Comparison of ENCODE assay signal across 8 mouse cellular contexts in the genomic region with DNA sequence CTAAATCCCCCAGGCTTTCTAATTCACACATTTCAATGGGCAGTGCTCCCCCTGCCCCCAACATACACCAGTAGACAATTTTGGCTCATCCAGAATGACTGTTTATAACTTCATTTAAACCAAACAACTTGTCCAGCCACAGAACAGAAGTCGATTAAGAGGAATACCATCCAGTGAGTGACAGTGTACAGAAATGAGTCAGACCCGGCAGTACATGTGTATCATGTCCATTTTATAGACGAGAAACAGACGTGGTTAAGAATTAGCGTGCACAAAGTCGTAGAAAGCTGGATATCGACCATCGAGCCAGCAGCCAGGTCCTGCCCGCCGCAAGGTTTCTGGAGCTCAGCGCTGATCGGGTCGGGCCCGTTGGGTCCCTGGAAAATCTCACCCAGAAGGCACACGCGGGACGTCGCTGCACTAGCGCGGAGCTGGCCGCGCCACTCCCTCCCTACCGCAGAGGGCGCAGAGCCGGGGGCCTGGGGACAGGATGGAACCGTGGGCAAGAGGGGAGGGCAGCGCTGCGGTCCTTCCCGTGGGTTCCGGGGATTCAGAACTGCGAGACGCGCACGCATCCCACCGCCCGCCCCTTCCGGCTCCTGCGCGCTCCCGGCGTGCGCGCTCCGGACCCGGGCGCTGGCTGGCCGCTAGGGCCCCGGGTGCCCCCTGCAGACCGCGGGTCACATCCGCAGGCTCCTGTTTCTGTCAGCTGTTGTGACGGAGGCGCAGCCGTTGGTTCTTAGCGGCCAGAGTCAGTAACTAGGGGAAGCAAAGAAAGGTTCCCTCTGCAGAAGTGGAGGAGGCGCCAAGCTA. TPM values are rescaled to one million over a fixed set of nuclear protein-coding genes. Genes with fewer than 3 reads are reported as not detected.
A peak's percentile ranks its signal among the peaks of the same experiment; 100 is the strongest.
DNase-seq lines count a peak whose midpoint lies in the region; ATAC-seq lines count a peak whose summit lies in the region.

A gene (minus strand): TSS at position 552 of the 813 bp plus-strand sequence.

- DNase-seq in adipocyte (ENCODE audit: low spot score), result peak; percentile 93
- peak; percentile 88 for DNase-seq in embryo, embryonic 10 days (ENCODE audit: low spot score)
- DNase-seq in gastrocnemius, postnatal 14 days, result peak; percentile 95
- peak; percentile 85 to 96 for DNase-seq in left cerebral cortex, postnatal 10 days (ENCODE audit: extremely low spot score in 1 of 2, low spot score in 2 of 2)
- DNase-seq in right cerebral cortex, postnatal 25 days, result peak; percentile 91
- peak; percentile 90 to 93 for DNase-seq in urinary bladder, postnatal 4 days (ENCODE audit: low spot score in 2 of 2)

- intact Hi-C loops in gastrocnemius, postnatal 14 days (cut with DNase I; ENCODE audit: low total_unique reads), result no loop called here
- intact Hi-C loops in left cerebral cortex, postnatal 10 days (cut with DNase I), result loop anchor here (5.0 kb wide), 1 partner anchor 95 kb away; a partner anchor contains a TSS

- ATAC-seq in inflammation-experienced regulatory T-cells, adult 6 months, result peak; percentile 90
- peak; percentile 63 for ATAC-seq in megakaryocyte-erythroid progenitor cell, adult 5-6 weeks (replicated peaks; ENCODE audit: low FRiP score, low TSS enrichment, poor library complexity, severe bottlenecking)

RNA-seq across cellular contexts. Expression of the gene that starts here (rescaled TPM):
- total RNA-seq in gastrocnemius, postnatal 14 days (2021), result 1 to 10 TPM; 4.0 to 5.0 TPM
- 1 to 10 TPM; 5.7 to 6.7 (median 6.5) TPM for polyA plus RNA-seq in inflammation-experienced regulatory T-cells, adult 6 months (2017; shearing (Covaris generic))
- 1 to 10 TPM; 3.6 to 5.0 TPM for total RNA-seq in left cerebral cortex, postnatal 10 days (2021)
- total RNA-seq in megakaryocyte-erythroid progenitor cell, adult 5-6 weeks (2014; fragmentation: Nextera tagmentation), result 12.3 and 27.8 TPM in 2 replicates
- total RNA-seq in megakaryocyte-erythroid progenitor cell, adult 5-6 weeks (2017), result 5.6 and 8.5 TPM in 2 replicates

Comparison
In these comparisons a context has a peak if more than half of its experiments do, and no peak if none do; other contexts are left out.
1. Peak in every context shown above with its lines: DNase-seq and ATAC-seq.